Mouse (Mus musculus) urinary bladder, postnatal 14 days (tissue): ENCODE measurements around the gene Zfp334.

ENCODE experiments used
- DNase-seq: peaks from one replicate; pipeline ENCODE4 v3.0.0; 2021; ENCODE audit warnings: low spot score

The Zfp334 gene

DNA sequence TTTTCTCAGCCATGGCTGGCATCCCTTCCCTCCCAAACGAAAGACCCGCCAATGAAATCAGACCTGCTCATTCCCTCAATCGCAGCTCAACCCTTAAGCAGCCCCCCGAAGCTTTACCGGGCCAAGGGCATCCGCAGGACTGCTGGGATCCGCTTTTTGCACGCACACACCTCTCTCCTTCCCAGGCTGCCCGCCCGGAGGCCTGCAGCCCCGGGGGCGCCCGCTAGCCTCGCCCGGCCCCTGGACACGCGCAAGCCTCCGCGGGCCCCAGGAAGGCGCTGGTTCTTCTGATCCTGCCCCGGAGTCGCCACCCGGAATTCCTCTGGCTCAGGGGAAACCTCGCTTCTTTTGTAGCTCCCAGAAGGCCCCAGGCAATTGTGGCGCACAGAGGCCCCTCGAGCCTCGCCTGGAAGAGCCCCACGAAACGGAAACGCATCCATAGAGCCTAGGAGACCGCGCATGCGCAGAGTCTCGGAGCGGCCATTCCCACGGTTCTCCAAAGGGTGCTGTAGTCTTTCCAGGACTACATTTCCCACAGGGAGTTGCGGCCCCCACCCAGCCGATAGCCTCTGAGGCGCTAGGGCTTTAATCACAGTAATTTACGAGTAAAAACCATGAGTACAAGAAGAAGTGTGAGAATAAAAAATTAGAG is at the start of gene Zfp334:
Gene Zfp334, minus strand, starts transcription at position 416 of the 652 bp plus-strand sequence.
- peak; percentile 95 for DNase-seq

- DNase-seq = no peak
These were observed 40.6 kb upstream of the Zfp334 start for GRCm38 (mm10) chr2:165428694-165429093.

DNA sequence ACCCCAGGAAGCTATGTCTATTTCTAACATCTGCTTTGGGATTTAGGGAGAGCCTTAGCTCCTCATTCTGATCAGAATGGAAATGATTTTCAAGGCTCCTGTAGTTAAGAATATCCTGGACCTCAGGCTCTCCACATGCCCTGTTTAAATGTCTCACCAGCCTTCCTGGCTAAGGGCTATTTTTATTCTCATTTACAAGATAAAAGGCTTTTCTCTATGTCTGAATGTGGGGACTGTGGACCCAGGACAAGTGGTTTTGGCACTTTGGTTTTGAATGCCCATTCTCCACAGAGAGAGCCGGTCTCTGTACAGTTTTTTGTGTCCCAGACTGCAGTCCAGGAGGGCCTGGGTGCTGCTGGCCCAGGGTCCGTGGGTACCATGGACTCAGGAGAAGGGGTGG is 32.1 kb upstream of the Zfp334 start:
- no peak for DNase-seq

- no peak for DNase-seq
These were observed 31.6 kb upstream of the Zfp334 start for GRCm38 (mm10) chr2:165419670-165420111.

GRCm38 (mm10) chr2:165418577-165418976 is 30.5 kb upstream of the Zfp334 start:
- no peak for DNase-seq

DNA sequence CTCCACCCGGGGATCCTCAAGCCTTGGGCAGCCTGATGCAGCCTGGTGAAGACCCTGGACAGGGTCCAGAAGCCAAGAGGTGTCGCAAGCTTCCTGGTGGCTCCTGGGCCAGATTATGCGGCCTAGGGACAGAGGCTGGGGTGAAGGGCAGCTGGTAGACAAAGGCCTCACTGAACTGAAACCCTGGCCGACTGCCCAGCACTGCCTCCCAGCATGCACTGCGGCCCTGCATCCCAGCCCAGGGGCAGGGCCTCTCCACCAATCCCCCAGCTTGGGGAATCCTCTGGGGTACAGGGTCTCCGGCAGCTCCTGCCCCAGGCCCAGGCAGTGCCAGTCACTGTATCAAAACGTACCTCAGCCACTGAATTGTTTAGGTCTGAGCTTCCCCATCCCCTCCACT is 29.2 kb upstream of the Zfp334 start:
- no peak for DNase-seq

DNA sequence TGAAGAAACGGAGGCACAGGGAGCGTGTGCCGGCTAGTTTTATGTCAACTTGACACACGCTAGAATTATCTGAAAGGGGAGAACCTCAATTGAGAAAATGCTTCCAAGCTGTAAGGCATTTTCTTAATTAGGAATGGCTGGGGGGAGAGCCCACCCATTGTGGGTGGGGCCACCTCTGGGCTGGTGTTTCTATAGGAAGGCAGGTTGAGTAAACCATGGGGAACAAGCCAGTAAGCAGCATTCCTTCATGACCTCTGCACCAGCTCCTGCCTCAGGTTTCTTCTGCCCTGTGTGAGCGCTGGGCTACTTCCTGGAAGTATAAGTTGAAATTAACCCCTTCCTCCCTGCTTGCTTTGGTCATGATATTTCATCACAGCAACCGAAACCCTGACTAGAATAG is 27.7 kb upstream of the Zfp334 start:
- DNase-seq = no peak

DNA sequence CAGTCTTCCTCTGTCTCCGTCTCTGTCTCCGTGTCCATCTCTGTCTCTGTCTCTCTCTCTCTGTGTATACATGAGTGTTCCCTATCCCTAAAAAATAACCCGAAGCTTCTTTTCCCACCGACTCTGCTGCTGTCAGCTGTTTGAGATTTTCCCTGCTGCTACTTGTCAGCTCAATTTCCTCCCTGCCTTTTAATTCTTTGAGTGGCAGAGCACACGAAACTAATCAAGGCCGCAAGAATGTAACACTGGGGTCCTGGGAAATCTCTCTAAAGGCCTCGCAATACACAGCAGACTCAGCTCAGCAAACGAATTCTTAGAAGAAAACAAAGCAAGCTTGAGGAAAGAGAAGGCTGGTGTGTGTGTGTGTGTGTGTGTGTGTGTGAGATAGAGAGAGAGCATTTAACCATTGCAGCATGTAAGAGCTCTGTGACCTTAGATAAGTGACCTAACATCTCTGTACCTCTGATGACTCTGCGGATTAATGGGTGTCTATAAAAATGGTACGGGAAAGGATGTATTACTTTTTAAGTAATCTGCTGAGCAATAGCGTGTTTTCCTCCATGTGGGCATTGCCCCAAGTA is 27.2 kb upstream of the Zfp334 start:
- DNase-seq = no peak

DNA sequence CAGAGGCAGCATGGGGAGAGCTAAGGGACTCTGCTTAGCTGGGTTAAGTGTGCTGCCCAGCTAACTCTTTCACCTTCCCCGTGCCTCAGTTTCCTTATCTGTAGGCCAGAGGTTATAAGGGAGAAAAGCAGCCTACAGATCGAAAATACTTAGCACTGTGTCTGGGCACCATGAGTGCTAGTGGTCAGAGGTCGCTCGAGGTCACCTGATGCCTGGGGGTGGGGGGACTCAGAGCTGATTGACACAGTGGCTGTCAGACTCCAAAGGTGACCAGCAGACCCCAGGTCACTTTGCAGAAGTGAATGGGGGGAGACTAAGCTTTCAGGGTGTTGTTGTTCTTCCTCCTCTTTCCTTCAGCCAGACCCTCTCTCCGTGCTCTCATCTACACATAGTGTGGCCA is 26.3 kb upstream of the Zfp334 start:
- no peak for DNase-seq

DNA sequence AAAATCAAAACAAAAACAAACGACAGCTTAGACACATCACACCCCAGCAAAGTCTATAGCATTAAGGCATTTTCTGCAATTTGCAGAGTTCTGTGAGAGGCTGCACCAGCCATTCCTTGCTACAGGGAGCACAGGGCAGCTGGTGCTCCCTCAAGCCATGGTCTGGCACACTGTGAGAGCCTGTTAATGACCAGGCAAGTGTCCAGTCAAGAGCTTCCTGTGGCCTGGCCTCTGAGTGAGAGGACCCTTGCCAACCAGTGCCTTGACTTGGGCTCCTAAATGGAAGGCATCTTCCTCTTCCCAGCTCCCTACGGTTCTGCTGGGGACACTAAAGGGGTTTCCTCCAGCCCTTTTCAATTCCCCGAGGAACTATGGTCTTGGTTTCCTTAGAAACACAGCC is 25.8 kb upstream of the Zfp334 start:
- DNase-seq = no peak

DNA sequence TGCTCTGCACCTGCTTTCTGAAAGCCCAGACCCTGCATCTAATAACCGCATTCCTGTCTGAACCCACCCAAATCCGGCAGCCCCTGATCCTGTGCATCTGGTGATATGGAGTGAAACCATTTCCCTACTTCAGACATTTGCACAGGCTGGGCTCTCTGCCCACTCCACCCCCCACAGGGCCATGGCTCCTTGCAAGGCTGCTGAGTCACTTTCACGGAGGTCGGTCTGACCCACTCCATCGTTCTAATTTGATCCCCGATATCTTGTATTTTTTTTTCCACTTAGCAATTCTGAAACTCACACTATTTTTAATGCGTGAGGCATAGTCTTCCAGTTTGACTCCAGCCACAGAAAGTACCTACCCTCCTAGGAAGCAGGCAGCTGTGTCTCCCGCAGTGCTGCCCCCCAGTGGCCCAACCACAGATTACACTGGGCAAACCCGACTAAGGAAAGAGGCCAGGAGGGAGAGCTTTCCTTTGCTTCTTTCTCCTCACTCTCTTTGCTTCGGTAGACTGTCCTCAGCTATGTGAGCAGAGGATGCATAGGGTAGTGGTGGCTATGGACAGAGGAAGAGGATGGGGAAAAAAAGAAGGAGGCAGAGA is 19.7 kb upstream of the Zfp334 start:
- DNase-seq = peak; percentile 65

DNA sequence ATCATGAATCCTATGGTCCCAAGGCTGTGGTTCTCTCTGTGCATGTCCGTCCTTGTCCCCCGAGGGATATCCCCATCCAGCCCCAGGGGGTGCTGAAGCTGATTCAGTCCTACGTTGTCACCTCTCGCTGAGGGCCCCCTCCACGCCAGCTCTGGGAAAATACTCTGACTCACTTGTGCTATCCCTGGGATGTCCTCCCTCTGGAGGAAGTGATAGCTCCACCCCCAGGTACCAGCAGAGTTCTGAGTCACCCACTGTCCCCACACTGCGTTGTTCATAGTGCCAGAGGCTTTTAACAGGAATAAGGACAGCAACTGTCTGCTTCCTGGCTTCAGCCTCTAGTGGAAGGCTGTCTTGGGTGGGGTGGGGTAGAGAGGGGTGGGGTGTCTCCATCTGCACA is 17.3 kb upstream of the Zfp334 start:
- no peak for DNase-seq

DNA sequence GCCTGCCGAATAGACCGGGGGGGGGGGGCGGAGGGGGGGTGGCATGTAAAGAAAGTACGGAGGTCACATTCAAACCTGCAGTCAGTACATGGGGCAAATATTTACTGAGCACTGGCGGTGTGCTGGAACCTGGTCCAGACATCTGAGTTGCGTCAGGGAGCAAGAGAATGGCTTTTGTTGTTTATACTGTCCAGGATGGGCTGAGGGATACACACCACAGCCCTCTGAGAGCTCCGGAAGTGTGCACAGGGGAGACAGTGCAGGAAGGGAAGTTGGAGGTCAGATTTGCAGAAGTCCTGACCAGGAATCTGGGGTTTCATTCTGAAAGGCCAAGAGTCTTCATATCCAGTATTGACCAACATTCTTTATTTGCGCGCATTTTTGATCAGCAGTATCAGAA is 16.9 kb upstream of the Zfp334 start:
- DNase-seq = no peak

DNA sequence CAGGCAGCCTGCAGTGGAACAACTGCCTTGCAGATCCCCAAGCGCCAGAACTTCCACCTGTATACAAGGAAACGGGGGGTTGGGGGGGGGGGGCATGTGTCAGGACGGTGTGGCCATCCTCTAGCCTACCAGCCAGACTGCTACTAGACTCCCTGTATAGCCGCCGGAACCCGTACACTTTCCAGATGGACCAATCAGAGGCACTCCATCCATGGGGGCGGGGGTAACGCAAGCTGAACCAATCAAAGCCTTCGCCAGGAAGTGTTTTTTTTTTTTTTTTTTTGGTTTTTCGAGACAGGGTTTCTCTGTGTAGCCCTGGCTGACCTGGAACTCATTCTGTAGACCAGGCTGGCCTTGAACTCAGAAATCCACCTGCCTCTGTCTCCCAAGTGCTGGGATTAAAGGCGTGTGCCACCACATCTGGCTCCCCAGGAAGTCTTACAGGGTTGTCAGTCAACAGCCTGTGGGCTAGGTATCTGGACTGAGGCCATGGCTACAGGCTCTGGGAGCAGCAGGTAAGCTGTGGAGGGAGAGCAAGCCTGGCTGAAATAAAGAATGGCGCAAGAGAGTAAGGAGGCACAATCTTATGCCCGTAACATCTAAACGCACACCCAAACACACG is 10.2 kb upstream of the Zfp334 start:
- no peak for DNase-seq

GRCm38 (mm10) chr2:165397502-165398163 is 9.6 kb upstream of the Zfp334 start:
- no peak for DNase-seq

- DNase-seq = no peak
These were observed 8.9 kb upstream of the Zfp334 start for GRCm38 (mm10) chr2:165396831-165397501.

- DNase-seq = no peak
These were observed 4.1 kb upstream of the Zfp334 start for GRCm38 (mm10) chr2:165392156-165392555.

DNA sequence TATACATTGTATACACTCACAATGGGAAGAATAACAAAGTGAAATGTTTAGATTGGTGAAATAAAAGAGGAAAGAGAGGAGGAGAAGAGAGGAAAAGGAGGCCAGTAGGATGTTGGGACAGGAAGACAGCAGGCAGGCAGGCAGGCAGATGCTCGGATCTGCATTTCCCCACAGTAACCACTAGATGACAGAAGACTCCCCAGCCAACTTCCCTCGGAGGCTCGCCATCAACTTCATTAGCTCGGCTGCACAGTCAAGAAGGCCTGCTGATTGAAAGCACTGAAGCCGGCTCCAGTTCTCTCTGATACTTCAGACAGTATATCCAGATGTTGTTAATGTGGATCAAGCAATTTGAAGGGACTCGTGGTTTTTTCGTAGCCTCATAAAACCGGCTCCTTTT is 3.5 kb upstream of the Zfp334 start:
- peak; percentile 44 for DNase-seq

DNA sequence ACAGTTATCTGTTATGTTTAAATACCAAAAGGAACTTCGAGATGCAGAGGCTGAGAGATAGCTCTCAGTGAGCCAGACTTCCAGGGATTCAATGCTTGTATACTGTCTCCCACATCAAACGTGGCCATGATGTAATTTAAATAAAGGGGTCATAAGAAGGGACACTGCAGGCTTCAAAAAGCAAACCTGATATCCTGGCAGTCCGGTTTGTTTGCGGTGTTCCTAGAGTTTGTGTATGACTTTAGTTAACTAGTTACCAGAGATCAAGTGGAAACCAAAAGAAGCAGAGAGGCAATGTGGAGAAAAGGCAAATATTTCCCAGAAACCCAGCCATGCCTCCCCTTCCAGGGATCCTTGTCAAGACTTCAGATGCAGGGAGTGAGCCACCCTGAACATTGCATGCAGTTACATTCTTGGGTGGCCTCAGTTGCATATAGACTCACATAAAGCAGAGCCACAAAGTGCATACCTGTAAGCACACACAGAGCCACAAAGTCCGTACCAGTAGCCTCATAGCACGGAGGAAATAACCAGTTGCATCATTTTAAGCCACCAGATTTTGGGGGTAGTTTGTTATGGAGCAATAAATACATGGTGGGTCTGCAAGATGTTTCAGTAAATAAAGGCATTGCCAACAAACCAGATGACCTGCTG is 1.4 kb upstream of the Zfp334 start:
- DNase-seq = no peak

- no peak for DNase-seq
These were observed 689 bp downstream of the Zfp334 start for GRCm38 (mm10) chr2:165387370-165387769.

- DNase-seq = no peak
These were observed 8.0 kb downstream of the Zfp334 start for GRCm38 (mm10) chr2:165380050-165380449.

GRCm38 (mm10) chr2:165376001-165376400 is 12.1 kb downstream of the Zfp334 start:
- DNase-seq = no peak
